Mouse (Mus musculus) skeletal muscle tissue, adult 2 months (tissue): Measurements from ENCODE around the gene Capn11.

ENCODE experiments used
- DNase-seq: peaks from one replicate; pipeline ENCODE4 v3.0.0-alpha.2; 2012; ENCODE audit warnings: low read depth, low spot score

Gene Capn11

GRCm38 (mm10) chr17:45659225-45659624 is at the start of gene Capn11:
Gene Capn11 (minus strand): TSS chr17:45659325.
- no peak for DNase-seq

GRCm38 (mm10) chr17:45708179-45708578 is 49.1 kb upstream of the Capn11 start:
- DNase-seq, result peak; percentile 80

GRCm38 (mm10) chr17:45707376-45707775 is 48.3 kb upstream of the Capn11 start:
- no peak for DNase-seq

GRCm38 (mm10) chr17:45706796-45707195 is 47.7 kb upstream of the Capn11 start:
- DNase-seq, result no peak

- no peak for DNase-seq
Measured at GRCm38 (mm10) chr17:45703187-45703586, 44.1 kb upstream of the Capn11 start.

GRCm38 (mm10) chr17:45702254-45702653 is 43.1 kb upstream of the Capn11 start:
- no peak for DNase-seq

- DNase-seq, result no peak
Measured at GRCm38 (mm10) chr17:45701236-45701591, 42.1 kb upstream of the Capn11 start.

GRCm38 (mm10) chr17:45700496-45701235 is 41.5 kb upstream of the Capn11 start:
- DNase-seq, result peak; percentile 94

GRCm38 (mm10) chr17:45699039-45699740 is 40.1 kb upstream of the Capn11 start:
- no peak for DNase-seq

- peak; percentile 61 for DNase-seq
Measured at GRCm38 (mm10) chr17:45698368-45698767, 39.2 kb upstream of the Capn11 start.

GRCm38 (mm10) chr17:45696981-45697380 is 37.9 kb upstream of the Capn11 start:
- DNase-seq, result no peak

GRCm38 (mm10) chr17:45695227-45696120 is 36.3 kb upstream of the Capn11 start:
- DNase-seq, result no peak

- DNase-seq, result peak; percentile 63
Measured at GRCm38 (mm10) chr17:45693812-45694565, 34.9 kb upstream of the Capn11 start.

- DNase-seq, result no peak
Measured at GRCm38 (mm10) chr17:45692159-45692558, 33.0 kb upstream of the Capn11 start.

GRCm38 (mm10) chr17:45690044-45690443 is 30.9 kb upstream of the Capn11 start:
- no peak for DNase-seq

GRCm38 (mm10) chr17:45689120-45689519 is 30.0 kb upstream of the Capn11 start:
- no peak for DNase-seq

- no peak for DNase-seq
Measured at GRCm38 (mm10) chr17:45686716-45687115, 27.6 kb upstream of the Capn11 start, which contains the start of gene Tmem63b. Gene Tmem63b (minus strand): TSS chr17:45686905.

- peak; percentile 93 for DNase-seq
Measured at GRCm38 (mm10) chr17:45686093-45686619, 27.0 kb upstream of the Capn11 start, which contains the start of gene Mrpl14. Gene Mrpl14 (plus strand): TSS chr17:45686322.

- DNase-seq, result no peak
Measured at GRCm38 (mm10) chr17:45685171-45686092, 26.3 kb upstream of the Capn11 start.

GRCm38 (mm10) chr17:45684667-45685131 is 25.6 kb upstream of the Capn11 start:
- DNase-seq, result no peak
